Mouse (Mus musculus): ENCODE data around the gene Rpl13.

Rpl13 gene

GRCm38 (mm10) chr8:123101735-123102685 is at the start of gene Rpl13:
TSS of gene Rpl13 (plus strand) at chr8:123102350.
- peak; percentile 97 to 98 for DNase-seq (ENCODE audit: low spot score in 2 of 2)

DNA sequence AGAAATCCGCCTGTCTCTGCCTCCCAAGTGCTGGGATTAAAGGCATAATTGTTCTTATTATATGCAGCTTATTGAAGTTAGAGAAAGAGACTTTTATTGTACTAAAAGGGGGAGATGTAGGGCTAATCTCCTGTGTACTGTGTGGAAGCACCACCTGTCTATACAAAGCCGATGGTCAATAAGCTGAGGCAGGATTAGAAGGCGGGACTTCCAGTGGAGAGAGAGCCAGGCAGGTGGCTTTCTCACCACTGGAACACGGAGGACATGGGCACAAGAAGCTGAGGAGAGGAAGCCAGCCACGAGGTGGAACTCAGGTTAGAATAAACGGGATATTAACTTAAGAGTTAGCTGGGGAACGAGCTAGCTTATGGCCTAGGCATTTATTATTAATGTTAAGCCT is 39.4 kb upstream of the Rpl13 start, which contains the start of gene Spg7:
Gene Spg7 (plus strand): TSS at position 222 of the 400 bp plus-strand sequence.
- no peak for DNase-seq (ENCODE audit: low spot score in 2 of 2)

DNA sequence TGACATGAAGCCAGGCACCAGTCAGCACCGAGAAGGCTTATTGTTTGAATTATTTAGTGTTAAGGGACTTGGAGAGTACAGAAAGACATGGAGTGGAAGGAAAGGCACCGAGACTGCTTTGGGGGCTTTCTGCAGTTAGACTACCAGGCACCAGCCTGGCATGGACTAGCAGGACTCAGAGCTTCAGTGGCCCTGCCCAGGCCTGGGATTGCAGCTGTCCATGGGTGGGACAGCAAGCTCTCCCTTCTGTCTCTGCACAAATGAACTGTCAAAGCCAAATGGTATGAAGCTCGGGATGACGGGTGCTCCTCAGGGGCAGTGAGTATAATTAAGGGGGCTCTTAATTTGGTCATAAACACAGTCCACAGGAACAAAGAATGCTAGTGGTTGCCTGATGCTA is 38.1 kb upstream of the Rpl13 start:
- DNase-seq (ENCODE audit: low spot score in 2 of 2): no peak

- DNase-seq (ENCODE audit: low spot score in 2 of 2): peak; percentile 35 to 72
Measured at GRCm38 (mm10) chr8:123064809-123065213, 37.3 kb upstream of the Rpl13 start.

- DNase-seq (ENCODE audit: low spot score in 2 of 2): peak; percentile 96 to 98
Measured at GRCm38 (mm10) chr8:123065214-123066100, 36.7 kb upstream of the Rpl13 start.

DNA sequence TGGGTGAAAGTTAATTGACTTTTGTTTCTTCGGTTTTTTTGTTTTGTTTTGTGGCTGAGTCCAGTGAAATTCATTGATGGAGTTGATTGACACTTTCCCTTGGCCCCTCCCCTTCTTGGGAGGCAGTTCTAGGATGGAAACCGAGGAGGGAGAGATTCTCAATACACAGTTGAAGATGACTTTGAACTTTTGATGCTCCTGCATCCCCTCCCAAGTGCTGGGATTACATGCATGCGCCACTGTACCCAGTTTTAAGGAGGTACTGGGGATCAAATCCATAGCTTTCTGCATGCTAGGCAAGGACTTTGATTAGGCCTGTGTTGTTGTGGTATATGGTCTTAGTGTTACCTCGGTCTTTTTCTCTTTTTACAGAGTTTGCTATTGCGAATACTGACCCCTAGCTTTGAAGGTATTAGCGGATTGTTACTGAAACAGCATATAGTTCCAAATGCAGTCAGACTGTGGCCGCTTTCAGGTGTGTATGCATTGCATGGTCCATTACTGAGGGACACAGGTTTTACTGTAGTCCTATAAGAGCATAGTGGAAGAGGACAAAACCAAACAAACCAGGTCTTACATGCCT is 36.0 kb upstream of the Rpl13 start:
- DNase-seq (ENCODE audit: low spot score in 2 of 2): no peak

DNA sequence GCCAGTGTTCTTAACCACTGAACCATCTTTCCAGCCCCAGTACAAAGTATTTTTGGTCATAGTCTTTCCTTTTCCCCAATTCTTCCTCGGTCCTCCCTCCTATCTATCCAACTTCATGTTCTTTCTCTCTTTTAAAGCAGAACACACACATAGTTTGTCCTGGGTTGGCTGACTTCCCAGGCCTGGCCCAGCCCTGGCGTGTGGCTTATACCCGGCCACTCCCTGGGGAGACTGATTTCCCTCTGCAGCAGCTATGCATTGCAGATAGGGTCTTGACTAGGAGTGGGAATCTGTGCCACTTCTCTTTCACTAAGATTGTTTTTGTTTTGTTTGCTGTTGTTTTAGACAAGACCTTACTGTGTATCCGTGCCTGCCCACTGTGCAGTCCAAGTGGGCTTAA is 31.0 kb upstream of the Rpl13 start:
- no peak for DNase-seq (ENCODE audit: low spot score in 2 of 2)

- DNase-seq (ENCODE audit: low spot score in 2 of 2): no peak
Measured at GRCm38 (mm10) chr8:123077213-123077612, 24.9 kb upstream of the Rpl13 start.

- DNase-seq (ENCODE audit: low spot score in 2 of 2): no peak
Measured at GRCm38 (mm10) chr8:123082993-123083392, 19.2 kb upstream of the Rpl13 start.

- DNase-seq (ENCODE audit: low spot score in 2 of 2): no peak
Measured at GRCm38 (mm10) chr8:123083610-123084009, 18.5 kb upstream of the Rpl13 start.

DNA sequence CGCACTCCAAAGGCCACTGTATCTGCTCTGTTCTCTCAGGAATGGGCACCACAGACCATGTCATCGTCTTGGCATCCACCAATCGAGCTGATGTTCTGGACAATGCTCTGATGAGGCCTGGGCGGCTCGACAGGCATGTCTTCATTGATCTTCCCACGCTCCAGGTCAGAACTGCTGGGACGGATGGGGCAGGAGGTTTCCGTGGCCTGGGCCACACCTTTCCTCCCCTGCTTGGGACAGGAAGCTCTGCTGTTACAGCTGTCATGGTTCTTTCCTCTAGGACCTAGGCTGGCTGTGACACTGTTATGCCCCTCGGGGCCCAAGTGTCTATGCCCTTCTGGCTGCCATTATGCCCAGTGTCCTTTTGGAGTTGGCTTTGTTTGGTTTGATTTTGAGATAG is 14.9 kb upstream of the Rpl13 start:
- DNase-seq (ENCODE audit: low spot score in 2 of 2): no peak

- no peak for DNase-seq (ENCODE audit: low spot score in 2 of 2)
Measured at GRCm38 (mm10) chr8:123097216-123097615, 4.9 kb upstream of the Rpl13 start.

DNA sequence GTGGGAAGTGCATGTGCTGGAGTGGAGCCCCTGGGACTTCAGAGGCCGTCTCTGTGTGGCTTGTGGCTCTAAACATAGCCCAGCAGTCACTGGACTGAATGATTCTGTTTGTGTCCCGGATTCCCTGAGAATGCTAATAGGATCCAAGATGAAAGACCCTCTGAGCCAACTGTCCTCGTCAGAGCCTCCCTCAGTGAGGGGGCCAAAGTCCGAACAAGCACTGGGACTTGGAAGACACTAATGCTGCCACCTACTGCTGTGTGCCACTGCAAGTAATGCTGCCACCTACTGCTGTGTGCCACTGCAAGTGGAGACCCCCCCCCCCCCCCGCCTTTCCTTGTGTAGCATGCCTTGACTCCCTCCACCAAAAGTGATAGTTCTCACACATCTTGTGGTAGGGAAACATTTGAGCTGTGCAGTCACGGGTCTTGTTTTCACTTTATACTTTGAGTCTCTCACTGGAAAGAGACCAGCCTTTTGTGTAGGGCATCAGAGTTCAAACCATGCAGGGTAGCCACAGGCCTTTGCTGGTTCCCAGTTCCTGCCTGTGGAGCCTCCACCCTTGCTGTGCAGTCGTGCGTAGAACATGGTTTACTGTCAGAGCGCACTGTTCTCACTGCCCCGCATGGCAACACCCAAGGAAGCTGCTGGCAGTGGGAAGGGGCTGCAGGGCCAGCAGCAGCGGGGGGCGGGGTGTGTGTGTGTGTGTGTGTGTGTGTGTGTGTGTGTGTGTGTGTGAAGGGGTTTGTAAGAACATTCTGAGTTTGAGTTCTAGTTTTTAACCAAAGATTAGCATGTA is 4.2 kb upstream of the Rpl13 start:
- no peak for DNase-seq (ENCODE audit: low spot score in 2 of 2)

DNA sequence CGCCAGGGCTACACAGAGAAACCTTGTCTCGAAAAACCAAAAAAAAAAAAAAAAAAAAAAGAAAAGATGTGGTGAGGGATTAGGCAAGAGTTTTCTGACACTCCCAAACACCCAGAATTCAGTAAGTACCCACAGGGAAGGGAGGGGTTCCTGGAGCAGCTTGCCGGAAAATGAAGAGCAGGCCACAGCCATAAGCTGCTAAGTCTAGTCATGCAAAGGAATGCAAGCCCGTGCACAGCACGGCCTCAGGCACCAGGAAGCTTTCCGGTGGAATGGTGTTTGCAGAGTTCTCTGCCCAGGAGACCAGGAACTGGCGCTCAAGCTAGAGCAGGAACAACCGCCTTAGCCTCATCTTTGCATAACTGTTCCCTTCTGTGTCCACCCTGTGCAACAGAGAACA is 1.9 kb upstream of the Rpl13 start:
- DNase-seq (ENCODE audit: low spot score in 2 of 2): no peak

GRCm38 (mm10) chr8:123101244-123101643 is 906 bp upstream of the Rpl13 start:
- DNase-seq (ENCODE audit: low spot score in 2 of 2): no peak

- DNase-seq (ENCODE audit: low spot score in 2 of 2): peak in 1 of 2 experiments; percentile 70
Measured at GRCm38 (mm10) chr8:123102855-123103254, 705 bp downstream of the Rpl13 start.

- no peak for DNase-seq (ENCODE audit: low spot score in 2 of 2)
Measured at GRCm38 (mm10) chr8:123103285-123103684, 1.1 kb downstream of the Rpl13 start.

GRCm38 (mm10) chr8:123104046-123104767 is 2.1 kb downstream of the Rpl13 start:
- no peak for DNase-seq (ENCODE audit: low spot score in 2 of 2)

DNA sequence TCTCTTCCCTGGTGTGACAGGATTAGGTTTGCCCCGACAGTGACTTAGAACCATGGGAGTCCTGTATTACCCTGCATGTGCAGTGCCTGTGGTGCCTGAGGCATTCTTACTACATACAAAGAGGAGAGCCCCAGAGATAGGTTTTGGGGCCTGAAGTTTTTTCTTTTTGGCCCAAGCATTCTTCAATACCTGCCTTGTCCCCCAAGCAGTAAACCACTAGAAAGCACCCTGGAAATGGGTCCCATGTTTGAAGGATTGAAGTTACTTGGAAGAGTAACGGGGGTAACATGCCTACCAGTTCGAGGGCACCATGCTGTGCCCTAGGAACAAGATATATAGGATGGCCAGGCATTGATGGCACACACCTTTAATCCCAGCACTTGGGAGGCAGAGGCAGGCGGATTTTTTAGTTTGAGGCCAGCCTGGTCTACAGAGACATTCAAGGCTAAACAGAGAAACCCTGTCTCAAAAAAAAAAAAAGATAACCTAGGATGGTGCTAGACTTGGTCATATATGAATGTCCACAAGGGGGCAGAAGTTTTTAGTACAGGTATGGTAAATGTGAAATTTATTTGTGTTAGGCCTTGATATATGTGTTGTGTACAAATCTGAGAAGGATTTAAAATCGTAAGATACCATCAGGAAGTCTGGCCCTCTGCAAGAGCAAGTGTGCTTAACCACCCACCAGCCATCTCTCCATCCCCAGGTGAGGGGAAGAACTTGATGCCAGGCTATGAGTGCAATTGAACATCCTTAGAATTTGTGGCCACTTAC is 3.6 kb downstream of the Rpl13 start:
- no peak for DNase-seq (ENCODE audit: low spot score in 2 of 2)

- DNase-seq (ENCODE audit: low spot score in 2 of 2): no peak
Measured at GRCm38 (mm10) chr8:123106531-123106930, 4.4 kb downstream of the Rpl13 start.
